Comparison of ENCODE assay signal across 8 mouse cellular contexts in genomic region chr19:29361468-29362130, GRCm38 (mm10). TPM values are rescaled to one million over a fixed set of nuclear protein-coding genes. Genes with fewer than 3 reads are reported as not detected.
DNase-seq lines count a peak whose midpoint lies in the region; ATAC-seq and TF ChIP-seq lines count a peak whose summit lies in the region.

No protein-coding gene starts in this region.

- peak; percentile 32; the same call in 1 of the 2 replicates for TF ChIP-seq POLR2A in brain, embryonic 14.5 days (IDR thresholded peaks at IDR 0.05; ENCODE audit: borderline replicate concordance, extremely low read depth, insufficient read depth, insufficient read length, poor library complexity, severe bottlenecking)

- H3K79me3 ChIP-seq in C2C12 (ENCODE audit: low read depth), result no peaks in the 10 kb centered on the region

- no peaks in the 10 kb centered on the region for H3K9me3 ChIP-seq in erythroblast, embryonic 14.5 days (ENCODE audit: control insufficient read depth, low read length)
- no peaks in the 10 kb centered on the region for H3K9me3 ChIP-seq in heart, embryonic 12.5 days (replicated peaks)
- H3K9me3 ChIP-seq in liver, embryonic 12.5 days (replicated peaks), result no peaks in the 10 kb centered on the region
- H3K9me3 ChIP-seq in stomach, embryonic 15.5 days, result no peaks in the 10 kb centered on the region

- WGBS in heart, embryonic 12.5 days, result 3% methylated on average over 33 of the region's 33 CpGs
- 3% methylated on average over 33 of the region's 33 CpGs for WGBS in liver, embryonic 12.5 days (ENCODE audit: insufficient replicate concordance)
- WGBS in stomach, embryonic 15.5 days, result 2% methylated on average over 33 of the region's 33 CpGs

- ATAC-seq in heart, embryonic 12.5 days (ENCODE audit: insufficient number of reproducible peaks, low FRiP score), result peak; percentile 99
- ATAC-seq in liver, embryonic 12.5 days, result peak; percentile 99
- ATAC-seq in stomach, embryonic 15.5 days (ENCODE audit: insufficient read depth, low FRiP score, low read depth), result peak; percentile 99

- peak overlapping the region; percentile 80 for H3K9ac ChIP-seq in heart, embryonic 12.5 days
- peak overlapping the region; percentile 80 for H3K9ac ChIP-seq in liver, embryonic 12.5 days
- peak overlapping the region; percentile 42; the same call in 1 of the 2 replicates for H3K9ac ChIP-seq in stomach, embryonic 15.5 days

- no peaks in the 10 kb centered on the region for H3K79me2 ChIP-seq in C2C12 (ENCODE audit: control insufficient read depth, insufficient read depth)

- H3K4me2 ChIP-seq in heart, embryonic 12.5 days, result peak overlapping the region; percentile 82
- H3K4me2 ChIP-seq in liver, embryonic 12.5 days, result peak overlapping the region; percentile 80
- H3K4me2 ChIP-seq in stomach, embryonic 15.5 days, result peak overlapping the region; percentile 78

- H3K27me3 ChIP-seq in C2C12 (ENCODE audit: control insufficient read depth, insufficient read depth, insufficient read length), result no peaks in the 10 kb centered on the region
- no peaks in the 10 kb centered on the region for H3K27me3 ChIP-seq in erythroblast, embryonic 14.5 days (ENCODE audit: control insufficient read depth)
- 0 out of 2 replicates have a peak, but pooled peaks cover 7% of the 10 kb centered on the region for H3K27me3 ChIP-seq in heart, embryonic 12.5 days (replicated peaks)
- no peaks in the 10 kb centered on the region for H3K27me3 ChIP-seq in liver, embryonic 12.5 days (replicated peaks)
- no peaks in the 10 kb centered on the region for H3K27me3 ChIP-seq in stomach, embryonic 15.5 days (replicated peaks)

- peak overlapping the region; percentile 43 for H3K4me3 ChIP-seq in C2C12 (ENCODE audit: insufficient read depth, poor library complexity, severe bottlenecking)
- peak overlapping the region; percentile 80 for H3K4me3 ChIP-seq in erythroblast, embryonic 14.5 days (replicated peaks)
- peak overlapping the region; percentile 72 for H3K4me3 ChIP-seq in heart, embryonic 12.5 days
- peak overlapping the region; percentile 69 for H3K4me3 ChIP-seq in liver, embryonic 12.5 days
- peak overlapping the region; percentile 60 for H3K4me3 ChIP-seq in stomach, embryonic 15.5 days (replicated peaks)

- peak overlapping the region; percentile 91 for H3ac ChIP-seq in C2C12 (ENCODE audit: control insufficient read depth, insufficient read length, low read depth)

- H3K27ac ChIP-seq in heart, embryonic 12.5 days (ENCODE audit: poor library complexity, severe bottlenecking), result peak overlapping the region; percentile 18; the same call in 1 of the 2 replicates
- H3K27ac ChIP-seq in liver, embryonic 12.5 days, result 0 out of 2 replicates have a peak overlapping the region, but pooled peaks have one; percentile 29
- peak overlapping the region; percentile 5; the same call in 1 of the 2 replicates for H3K27ac ChIP-seq in stomach, embryonic 15.5 days

- H3K4me1 ChIP-seq in erythroblast, embryonic 14.5 days (ENCODE audit: control insufficient read depth), result peaks cover 42% of the 10 kb centered on the region
- H3K4me1 ChIP-seq in heart, embryonic 12.5 days (replicated peaks), result peaks cover 14% of the 10 kb centered on the region
- H3K4me1 ChIP-seq in liver, embryonic 12.5 days, result peaks cover 39% of the 10 kb centered on the region
- peaks cover 5% of the 10 kb centered on the region; the same call in 1 of the 2 replicates for H3K4me1 ChIP-seq in stomach, embryonic 15.5 days

- TF ChIP-seq CTCF in C2C12 (IDR thresholded peaks at IDR 0.05; ENCODE audit: control insufficient read depth, insufficient read depth, insufficient read length), result no peak
- no peak for TF ChIP-seq CTCF in brain, embryonic 14.5 days (IDR thresholded peaks at IDR 0.05; ENCODE audit: borderline replicate concordance, extremely low read depth, insufficient read depth, insufficient read length)

- DNase-seq in brain, embryonic 14.5 days (ENCODE audit: low read depth), result peak; percentile 98
- peak; percentile 93 for DNase-seq in kidney, postnatal 10 days
- DNase-seq in natural killer cell, adult 2 months (ENCODE audit: low spot score in 2 of 2), result peak; percentile 77 to 88

- H3K36me3 ChIP-seq in C2C12 (ENCODE audit: control insufficient read depth, insufficient read depth), result no peaks in the 10 kb centered on the region
- H3K36me3 ChIP-seq in erythroblast, embryonic 14.5 days (ENCODE audit: control insufficient read depth), result peaks cover 10% of the 10 kb centered on the region
- no peaks in the 10 kb centered on the region for H3K36me3 ChIP-seq in heart, embryonic 12.5 days
- H3K36me3 ChIP-seq in liver, embryonic 12.5 days, result peaks cover 12% of the 10 kb centered on the region; the same call in 1 of the 2 replicates
- H3K36me3 ChIP-seq in stomach, embryonic 15.5 days, result no peaks in the 10 kb centered on the region

TF ChIP-seq in C2C12, 6 proteins besides CTCF, POLR2A, EP300 and RAD21:
- no peak for TF ChIP-seq CEBPB (IDR thresholded peaks at IDR 0.05; ENCODE audit: low read depth)
- TF ChIP-seq MYOD1 (IDR thresholded peaks at IDR 0.05; ENCODE audit: control insufficient read depth, insufficient read length, low read depth), result no peak
- no peak for TF ChIP-seq FOSL1 (IDR thresholded peaks at IDR 0.05; ENCODE audit: insufficient read depth, low read length, poor library complexity, severe bottlenecking)

RNA-seq across cellular contexts. Expression of gene Plgrkt, which starts 5.6 kb away (rescaled TPM):
- 15.2 TPM for polyA plus RNA-seq in C2C12 (2012; fragmentation: generic; extraction: Trizol)
- polyA plus RNA-seq in brain, embryonic 14.5 days (2012; rRNA removed), result 50.7 and 63.5 TPM in 2 replicates
- 0.66 and 1.1 TPM in 2 replicates for polyA plus RNA-seq in erythroblast, embryonic 14.5 days (2012)
- polyA plus RNA-seq in heart, embryonic 12.5 days (2016; fragmentation: Nextera tagmentation; extraction: Ambion mirVana), result 41.1 and 43.5 TPM in 2 replicates
- polyA plus RNA-seq in liver, embryonic 12.5 days (2016; fragmentation: Nextera tagmentation; extraction: Ambion mirVana), result 37.7 and 40.8 TPM in 2 replicates
- polyA plus RNA-seq in stomach, embryonic 15.5 days (2015; fragmentation: Nextera tagmentation; extraction: Ambion mirVana), result 81.9 and 94.6 TPM in 2 replicates

RNA-seq across cellular contexts. Expression of gene Cd274, which starts 5.7 kb away (rescaled TPM):
- 0.05 TPM for polyA plus RNA-seq in C2C12 (2012; fragmentation: generic; extraction: Trizol)
- polyA plus RNA-seq in brain, embryonic 14.5 days (2012; rRNA removed), result 1.00 and 1.1 TPM in 2 replicates
- polyA plus RNA-seq in erythroblast, embryonic 14.5 days (2012), result not detected in 2 replicates
- polyA plus RNA-seq in heart, embryonic 12.5 days (2016; fragmentation: Nextera tagmentation; extraction: Ambion mirVana), result 0.32 and 0.71 TPM in 2 replicates
- polyA plus RNA-seq in liver, embryonic 12.5 days (2016; fragmentation: Nextera tagmentation; extraction: Ambion mirVana), result 0.35 and 0.69 TPM in 2 replicates
- polyA plus RNA-seq in stomach, embryonic 15.5 days (2015; fragmentation: Nextera tagmentation; extraction: Ambion mirVana), result 0.28 and 0.40 TPM in 2 replicates

RNA-seq across cellular contexts. Expression of gene Rln1, which starts 27.1 kb away (rescaled TPM):
- polyA plus RNA-seq in C2C12 (2012; fragmentation: generic; extraction: Trizol), result 0.05 TPM
- 1.3 and 1.5 TPM in 2 replicates for polyA plus RNA-seq in brain, embryonic 14.5 days (2012; rRNA removed)
- polyA plus RNA-seq in erythroblast, embryonic 14.5 days (2012), result not detected in 2 replicates
- polyA plus RNA-seq in heart, embryonic 12.5 days (2016; fragmentation: Nextera tagmentation; extraction: Ambion mirVana), result 0.32 and 0.82 TPM in 2 replicates
- polyA plus RNA-seq in liver, embryonic 12.5 days (2016; fragmentation: Nextera tagmentation; extraction: Ambion mirVana), result 0.12 TPM in 1 of 2 replicates, not detected in the other
- 0.13 and 0.32 TPM in 2 replicates for polyA plus RNA-seq in stomach, embryonic 15.5 days (2015; fragmentation: Nextera tagmentation; extraction: Ambion mirVana)

RNA-seq across cellular contexts. Expression of gene Insl6, which starts 36.4 kb away (rescaled TPM):
- polyA plus RNA-seq in C2C12 (2012; fragmentation: generic; extraction: Trizol), result 0.41 TPM
- 1.0 and 1.6 TPM in 2 replicates for polyA plus RNA-seq in brain, embryonic 14.5 days (2012; rRNA removed)
- not detected in 2 replicates for polyA plus RNA-seq in erythroblast, embryonic 14.5 days (2012)
- 4.2 and 4.3 TPM in 2 replicates for polyA plus RNA-seq in heart, embryonic 12.5 days (2016; fragmentation: Nextera tagmentation; extraction: Ambion mirVana)
- polyA plus RNA-seq in liver, embryonic 12.5 days (2016; fragmentation: Nextera tagmentation; extraction: Ambion mirVana), result 0.85 and 0.89 TPM in 2 replicates
- polyA plus RNA-seq in stomach, embryonic 15.5 days (2015; fragmentation: Nextera tagmentation; extraction: Ambion mirVana), result 6.2 and 8.0 TPM in 2 replicates

RNA-seq across cellular contexts. Expression of gene Pdcd1lg2, which starts 49.1 kb away (rescaled TPM):
- not detected for polyA plus RNA-seq in C2C12 (2012; fragmentation: generic; extraction: Trizol)
- 0.10 TPM in 1 of 2 replicates, not detected in the other for polyA plus RNA-seq in brain, embryonic 14.5 days (2012; rRNA removed)
- polyA plus RNA-seq in erythroblast, embryonic 14.5 days (2012), result 0.02 TPM in 1 of 2 replicates, not detected in the other
- polyA plus RNA-seq in heart, embryonic 12.5 days (2016; fragmentation: Nextera tagmentation; extraction: Ambion mirVana), result not detected in 2 replicates
- 0.17 TPM in 1 of 2 replicates, not detected in the other for polyA plus RNA-seq in liver, embryonic 12.5 days (2016; fragmentation: Nextera tagmentation; extraction: Ambion mirVana)
- polyA plus RNA-seq in stomach, embryonic 15.5 days (2015; fragmentation: Nextera tagmentation; extraction: Ambion mirVana), result not detected in 2 replicates

Comparison
In these comparisons a context has a peak if more than half of its experiments do, and no peak if none do; other contexts are left out.
1. Peak in every context shown above with its lines: DNase-seq, ATAC-seq, H3K4me3 ChIP-seq and H3K27ac ChIP-seq.